Mouse (Mus musculus): ENCODE results near the gene Hcfc2.

Gene Hcfc2

DNA sequence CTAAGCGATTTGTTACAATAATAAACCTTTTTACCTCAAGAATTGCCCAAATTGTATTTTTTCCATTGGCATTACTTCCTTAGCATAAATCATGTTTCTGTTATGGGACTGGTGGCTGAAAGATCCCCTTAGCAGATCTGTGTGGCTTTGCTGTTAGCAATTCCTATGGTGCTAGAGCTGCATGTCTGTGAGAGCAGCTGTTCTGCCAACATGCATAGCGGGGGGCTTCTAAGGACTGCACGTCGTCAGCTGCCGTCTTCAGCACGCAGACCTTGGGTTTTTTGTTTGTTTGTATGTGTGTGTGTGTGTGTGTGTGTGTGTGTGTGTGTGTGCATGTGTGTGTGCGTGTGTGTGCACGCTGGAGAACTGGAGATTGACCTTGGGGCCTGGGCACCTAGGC, 45.4 kb downstream of the Hcfc2 start:
- DNase-seq (ENCODE audit: low spot score in 2 of 2) = no peak

- DNase-seq (ENCODE audit: low spot score in 2 of 2) = no peak
These were observed 45.9 kb downstream of the Hcfc2 start for GRCm38 (mm10) chr10:82741876-82742275.

- no peak for DNase-seq (ENCODE audit: low spot score in 2 of 2)
These were observed 46.6 kb downstream of the Hcfc2 start for GRCm38 (mm10) chr10:82742578-82742977.

GRCm38 (mm10) chr10:82744296-82744695, 48.3 kb downstream of the Hcfc2 start:
- no peak for DNase-seq (ENCODE audit: low spot score in 2 of 2)

GRCm38 (mm10) chr10:82745301-82745700, 49.3 kb downstream of the Hcfc2 start:
- DNase-seq (ENCODE audit: low spot score in 2 of 2) = no peak

DNA sequence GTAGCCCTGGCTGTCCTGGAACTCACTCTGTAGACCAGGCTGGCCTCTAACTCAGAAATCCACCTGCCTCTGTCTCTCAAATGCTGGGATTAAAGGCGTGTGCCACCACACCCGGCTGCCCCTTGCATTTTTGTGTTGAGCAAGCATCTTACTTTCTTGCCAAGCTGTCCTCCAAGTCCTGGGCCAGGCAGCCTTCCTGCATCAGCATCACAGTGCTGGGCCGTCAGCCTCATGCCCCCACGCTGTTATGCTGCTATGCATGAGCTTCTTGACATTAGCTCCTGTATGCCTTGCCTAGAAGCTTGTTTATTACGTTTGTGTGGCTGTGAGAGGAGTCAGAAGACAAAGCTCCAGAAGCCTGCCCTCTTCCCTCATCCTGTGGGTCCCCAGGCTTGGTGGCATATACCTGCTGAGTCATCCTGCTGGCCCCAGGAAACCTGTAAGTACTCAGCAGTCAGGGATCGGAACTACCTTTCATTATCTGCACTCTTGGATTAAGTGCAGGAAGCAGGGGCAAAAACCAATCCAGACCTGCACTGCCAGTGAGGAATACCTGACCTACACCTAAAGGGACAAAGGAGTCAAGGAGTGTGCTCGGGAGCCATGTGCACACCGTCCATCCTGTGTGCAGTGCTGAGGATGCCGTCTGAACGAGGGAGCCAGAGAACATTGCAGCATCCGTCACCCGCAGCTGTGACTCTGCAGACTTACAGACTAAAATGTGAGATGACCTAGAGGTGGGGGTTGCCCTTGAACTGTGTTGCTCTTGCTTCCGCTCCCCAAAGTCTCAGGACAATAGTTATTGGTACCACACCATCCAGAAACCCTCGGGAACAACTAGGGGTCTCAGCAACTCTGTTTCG, 51.3 kb downstream of the Hcfc2 start:
- DNase-seq (ENCODE audit: low spot score in 2 of 2) = no peak

GRCm38 (mm10) chr10:82750778-82751177, 54.8 kb downstream of the Hcfc2 start:
- DNase-seq (ENCODE audit: low spot score in 2 of 2) = no peak

GRCm38 (mm10) chr10:82752921-82753320, 57.0 kb downstream of the Hcfc2 start:
- no peak for DNase-seq (ENCODE audit: low spot score in 2 of 2)

DNA sequence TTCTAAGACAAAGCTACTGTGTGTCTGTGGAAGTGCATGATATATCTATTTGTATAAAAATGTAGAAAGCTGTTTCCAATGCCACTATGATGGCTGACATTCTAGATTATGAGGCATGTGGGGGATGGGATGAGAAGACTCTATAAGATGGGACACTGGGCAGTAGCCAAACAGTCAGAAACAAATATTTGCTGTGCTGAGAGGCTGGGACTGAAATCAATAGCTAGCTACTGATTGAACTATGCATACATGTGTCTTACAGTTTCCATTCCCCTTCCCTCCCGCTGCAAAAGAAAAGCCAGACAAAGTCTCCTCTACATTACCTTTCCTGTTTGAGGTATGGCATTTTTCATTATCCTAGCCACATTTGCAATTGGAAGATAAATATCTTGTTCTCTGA, 58.7 kb downstream of the Hcfc2 start:
- no peak for DNase-seq (ENCODE audit: low spot score in 2 of 2)

DNA sequence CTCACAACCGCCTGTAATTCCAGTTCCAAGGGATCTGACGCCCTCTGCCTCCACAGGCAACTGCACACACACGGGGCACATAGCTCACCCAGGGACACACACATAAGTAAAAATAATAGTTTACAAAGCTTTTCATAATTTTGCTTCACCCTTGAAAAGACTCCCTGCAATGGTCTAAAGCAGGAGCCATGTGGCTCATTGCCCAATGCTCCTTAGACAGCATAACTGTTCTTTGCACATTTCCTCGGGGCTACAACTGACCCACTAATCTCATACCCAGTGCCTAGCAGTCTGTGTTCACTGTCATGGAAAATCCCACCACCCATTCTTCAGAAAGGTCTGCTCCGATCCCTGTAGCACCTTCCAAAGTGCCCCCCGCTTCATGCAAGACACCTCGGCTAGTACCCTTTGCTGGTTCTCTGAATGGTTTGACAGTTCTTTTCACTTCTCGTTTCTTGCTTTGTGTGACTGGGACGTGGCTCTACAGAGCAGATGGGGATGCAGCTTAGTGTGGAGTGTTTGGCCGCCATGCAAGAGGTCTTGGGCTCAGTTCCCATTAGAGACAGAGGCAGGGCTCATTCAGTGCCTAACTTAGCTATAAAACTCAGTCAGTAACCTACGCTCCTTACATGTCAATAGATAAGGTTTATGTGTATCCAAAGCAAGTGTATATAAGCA, 59.4 kb downstream of the Hcfc2 start:
- no peak for DNase-seq (ENCODE audit: low spot score in 2 of 2)

- no peak for DNase-seq (ENCODE audit: low spot score in 2 of 2)
These were observed 60.5 kb downstream of the Hcfc2 start for GRCm38 (mm10) chr10:82756466-82756865.

DNA sequence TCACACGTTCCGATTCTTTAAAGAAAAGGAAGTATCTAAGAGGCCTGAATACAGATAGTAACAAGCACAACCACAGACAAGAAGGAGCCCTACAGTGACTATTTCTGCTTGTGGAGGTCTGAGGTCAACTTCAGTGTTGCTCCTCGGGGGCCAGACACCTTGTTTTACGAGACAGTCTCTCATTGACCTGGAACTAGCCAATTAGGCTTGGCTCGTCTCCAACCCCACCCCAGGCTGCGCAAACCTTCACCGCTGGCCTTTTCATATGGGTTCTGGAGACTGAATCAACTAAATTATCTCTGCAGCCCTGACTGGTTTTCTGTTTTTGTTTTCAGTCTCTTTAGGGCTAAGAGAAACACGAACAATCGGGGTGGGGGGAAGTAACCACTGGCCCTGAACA, 61.4 kb downstream of the Hcfc2 start:
- DNase-seq (ENCODE audit: low spot score in 2 of 2) = no peak

GRCm38 (mm10) chr10:82758368-82758767, 62.4 kb downstream of the Hcfc2 start:
- no peak for DNase-seq (ENCODE audit: low spot score in 2 of 2)

- no peak for DNase-seq (ENCODE audit: low spot score in 2 of 2)
These were observed 62.9 kb downstream of the Hcfc2 start for GRCm38 (mm10) chr10:82758878-82759277.

DNA sequence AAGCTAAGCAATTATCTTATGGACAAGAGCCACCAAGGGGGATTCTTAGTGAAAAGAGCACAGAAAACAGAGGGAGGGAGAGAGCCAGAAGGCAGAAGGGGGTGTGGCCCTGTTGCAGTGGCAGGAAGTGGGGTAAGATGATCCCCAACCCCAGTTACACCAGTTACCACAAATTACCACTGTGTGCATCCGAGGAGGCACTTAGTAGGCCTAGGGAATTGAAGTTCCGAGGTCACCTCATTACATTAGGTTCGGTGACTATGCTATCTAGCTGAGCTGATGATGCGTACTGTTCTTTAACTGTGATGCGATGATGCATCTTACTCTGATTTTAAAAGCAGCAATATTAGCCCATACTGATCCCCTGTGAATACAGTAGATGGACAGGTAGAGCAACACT, 63.7 kb downstream of the Hcfc2 start:
- no peak for DNase-seq (ENCODE audit: low spot score in 2 of 2)

- DNase-seq (ENCODE audit: low spot score in 2 of 2) = peak in 1 of 2 experiments; percentile 24
These were observed 65.3 kb downstream of the Hcfc2 start for GRCm38 (mm10) chr10:82761037-82761811.

DNA sequence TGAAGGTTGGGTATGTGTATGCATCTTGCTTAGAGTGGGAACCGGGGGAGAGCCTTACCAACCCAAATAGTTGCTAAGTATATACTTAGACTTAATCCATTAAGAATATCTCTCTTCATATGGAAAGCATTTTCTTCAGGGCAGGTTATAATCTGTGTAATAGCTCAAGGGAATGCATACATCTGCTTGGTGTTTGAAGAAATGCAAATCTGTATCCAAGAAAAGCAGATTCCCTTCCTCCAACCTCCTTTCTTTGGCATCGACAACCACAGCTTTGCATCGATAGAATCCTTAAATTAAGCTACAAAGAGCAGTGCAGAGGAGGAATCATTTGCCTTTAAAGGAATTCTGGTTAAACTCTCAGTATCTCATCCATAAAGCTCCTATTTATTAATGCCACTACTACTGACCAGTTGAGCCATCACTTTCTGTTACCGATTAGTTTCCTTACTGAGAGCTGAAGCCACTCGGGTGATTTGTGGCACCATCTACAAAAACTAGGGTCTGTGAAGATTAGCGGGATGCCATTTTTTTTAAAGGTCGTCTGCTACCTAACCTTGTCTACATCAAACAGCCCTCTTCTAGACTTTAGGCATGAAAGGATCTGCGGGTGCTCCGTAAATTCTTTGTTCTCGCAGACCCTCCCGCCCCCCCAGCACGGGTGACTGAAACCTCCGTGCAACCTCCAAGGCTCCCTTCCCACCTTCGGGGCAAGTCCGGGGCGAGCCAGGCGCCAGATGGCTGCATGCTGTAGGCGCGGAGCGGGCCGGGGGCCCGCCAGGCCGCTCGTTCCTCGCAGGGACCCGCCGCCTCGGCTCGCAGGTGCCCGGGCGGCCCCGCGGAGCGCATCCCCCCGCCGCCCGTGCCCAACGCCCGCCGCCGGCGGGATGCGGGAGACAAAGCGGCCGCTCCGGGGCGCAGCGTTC, 67.1 kb downstream of the Hcfc2 start:
- no peak for DNase-seq (ENCODE audit: low spot score in 2 of 2)

GRCm38 (mm10) chr10:82763840-82764631, 68.1 kb downstream of the Hcfc2 start, which contains the start of gene Nfyb:
Nfyb (minus strand) TSS chr10:82764144.
- peak; percentile 96 to 97 for DNase-seq (ENCODE audit: low spot score in 2 of 2)

GRCm38 (mm10) chr10:82768901-82769300, 72.9 kb downstream of the Hcfc2 start:
- DNase-seq (ENCODE audit: low spot score in 2 of 2) = no peak

DNA sequence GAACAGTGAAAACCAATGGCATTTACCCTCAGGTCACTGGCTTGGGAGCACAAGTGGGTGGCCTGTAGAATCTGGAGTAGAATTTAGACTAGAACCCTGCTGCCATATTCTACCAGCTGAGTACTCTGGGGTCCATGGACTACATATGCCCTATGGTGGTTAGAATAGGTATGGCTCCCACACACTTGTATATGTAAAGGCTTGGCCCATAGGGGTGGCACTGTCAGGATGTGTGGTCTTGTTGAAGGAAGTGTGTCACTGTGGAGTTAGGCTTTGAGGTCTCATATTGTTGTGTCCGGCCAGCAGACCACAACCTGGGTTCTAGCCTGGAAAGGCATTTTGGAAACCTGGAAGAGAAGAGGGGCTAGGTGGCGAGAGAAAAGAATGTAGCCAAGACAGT, 74.8 kb downstream of the Hcfc2 start:
- DNase-seq (ENCODE audit: low spot score in 2 of 2) = no peak
